Comparison of ENCODE assay signal across 21 mouse cellular contexts in genomic region chr2:25892440-25892839, GRCm38 (mm10). TPM values are rescaled to one million over a fixed set of nuclear protein-coding genes. Genes with fewer than 3 reads are reported as not detected.
DNase-seq lines count a peak whose midpoint lies in the region; ATAC-seq and TF ChIP-seq lines count a peak whose summit lies in the region.
"Had no signal": no experiment of that assay in that cellular context is flagged by ENCODE, and none has a peak within 500 bp of the region (broad histone marks: within the 10 kb centered on the region; RNA-seq: fewer than 3 reads in every experiment).

No protein-coding gene starts in this region.

- 57% methylated on average over 7 of the region's 7 CpGs for WGBS in liver, postnatal 0 days (ENCODE audit: insufficient replicate concordance)
- 19% methylated on average over 7 of the region's 7 CpGs for WGBS in cerebellum, adult 2 months
- 76% methylated on average over 7 of the region's 7 CpGs for WGBS in kidney, embryonic 14.5 days

- no peak overlapping the region for H3K4me2 ChIP-seq in liver, postnatal 0 days (ENCODE audit: low read depth, low read length)
- no peak overlapping the region for H3K4me2 ChIP-seq in kidney, embryonic 14.5 days (replicated peaks; ENCODE audit: low read depth, low read length)
- H3K4me2 ChIP-seq: hindbrain, embryonic 15.5 days; liver, embryonic 13.5 days; midbrain, embryonic 15.5 days had no signal

- no peak for TF ChIP-seq POLR2A in cerebellum, adult 2 months (IDR thresholded peaks at IDR 0.05; ENCODE audit: borderline replicate concordance, insufficient read depth, low read length)

- 0 out of 2 replicates have a peak, but pooled peaks have one; percentile 8 for TF ChIP-seq CTCF in liver, postnatal 0 days (IDR thresholded peaks at IDR 0.05; ENCODE audit: low read depth)
- peak; percentile 53; the same call in 1 of the 2 replicates for TF ChIP-seq CTCF in cerebellum, adult 2 months (IDR thresholded peaks at IDR 0.05; ENCODE audit: borderline replicate concordance, insufficient read depth, low read depth, low read length)

- no peaks in the 10 kb centered on the region for H3K36me3 ChIP-seq in liver, postnatal 0 days (replicated peaks; ENCODE audit: insufficient read depth, low read length)
- no peaks in the 10 kb centered on the region for H3K36me3 ChIP-seq in kidney, embryonic 14.5 days (ENCODE audit: control insufficient read depth, insufficient read depth, low read length)
- H3K36me3 ChIP-seq: hindbrain, embryonic 15.5 days; liver, embryonic 13.5 days; midbrain, embryonic 15.5 days had no signal

- ATAC-seq in liver, postnatal 0 days, result no peak
- ATAC-seq in hematopoietic stem cell, adult 5-6 weeks (replicated peaks in 1 of 2; ENCODE audit: insufficient read depth in 1 of 2, low FRiP score in 2 of 2, low TSS enrichment in 1 of 2, low read depth in 1 of 2, poor library complexity in 2 of 2, severe bottlenecking in 2 of 2), result peak; percentile 89 to 93
- ATAC-seq in kidney, embryonic 14.5 days (ENCODE audit: low FRiP score, low TSS enrichment), result no peak
- ATAC-seq: midbrain, embryonic 15.5 days had no signal

- peak; percentile 24 for DNase-seq in adrenal gland, adult 2 months
- no peak for DNase-seq in adrenal gland, postnatal 25 days
- DNase-seq in liver, postnatal 0 days, result no peak
- DNase-seq in liver, result no peak
- DNase-seq in cerebellum, adult 2 months, result peak; percentile 74 to 79
- DNase-seq in c-Kit-positive CD71-positive TER-119-positive erythroid progenitor cells, embryonic 14.5 days (ENCODE audit: low spot score), result no peak
- DNase-seq: kidney, adult 9 months; layer of hippocampus, adult 9-11 months; liver, embryonic 13.5 days; thymus, postnatal 4 days had no signal

- H3K9ac ChIP-seq in liver, postnatal 0 days (replicated peaks), result no peak overlapping the region
- no peak overlapping the region for H3K9ac ChIP-seq in kidney, embryonic 14.5 days (ENCODE audit: low read depth, low read length)
- H3K9ac ChIP-seq: hindbrain, embryonic 15.5 days; liver, embryonic 13.5 days; midbrain, embryonic 15.5 days had no signal

- H3K4me3 ChIP-seq in liver, postnatal 0 days (ENCODE audit: low read depth, low read length), result no peak overlapping the region
- no peak overlapping the region for H3K4me3 ChIP-seq in cerebellum, adult 2 months (replicated peaks; ENCODE audit: insufficient read depth, low read depth, low read length)
- H3K4me3 ChIP-seq in kidney, embryonic 14.5 days (ENCODE audit: low read length), result no peak overlapping the region
- H3K4me3 ChIP-seq: erythroblast, embryonic 14.5 days; hindbrain, embryonic 15.5 days; liver, embryonic 13.5 days; midbrain, embryonic 15.5 days had no signal

- no peaks in the 10 kb centered on the region for H3K9me3 ChIP-seq in liver, postnatal 0 days (ENCODE audit: low read length)
- H3K9me3 ChIP-seq in kidney, embryonic 14.5 days (ENCODE audit: control insufficient read depth, low read length), result no peaks in the 10 kb centered on the region
- H3K9me3 ChIP-seq: hindbrain, embryonic 15.5 days; liver, embryonic 13.5 days; midbrain, embryonic 15.5 days had no signal

- no peaks in the 10 kb centered on the region for H3K4me1 ChIP-seq in liver, postnatal 0 days (ENCODE audit: insufficient read depth)
- peaks cover 48% of the 10 kb centered on the region for H3K4me1 ChIP-seq in cerebellum, adult 2 months (ENCODE audit: control insufficient read depth, insufficient read depth, low read length)
- H3K4me1 ChIP-seq in kidney, embryonic 14.5 days (ENCODE audit: control insufficient read depth, insufficient read depth, low read length), result no peaks in the 10 kb centered on the region
- H3K4me1 ChIP-seq: hindbrain, embryonic 15.5 days; midbrain, embryonic 15.5 days had no signal

- no peaks in the 10 kb centered on the region for H3K27me3 ChIP-seq in liver, postnatal 0 days (ENCODE audit: insufficient read depth, low read length)
- no peaks in the 10 kb centered on the region for H3K27me3 ChIP-seq in cerebellum, adult 2 months (ENCODE audit: control insufficient read depth, insufficient read depth, low read length)
- H3K27me3 ChIP-seq in kidney, embryonic 14.5 days (ENCODE audit: control insufficient read depth, insufficient read depth, low read length), result no peaks in the 10 kb centered on the region
- H3K27me3 ChIP-seq: hindbrain, embryonic 15.5 days; liver, embryonic 13.5 days; midbrain, embryonic 15.5 days had no signal

- TF ChIP-seq EP300 in liver, postnatal 0 days (IDR thresholded peaks at IDR 0.05; ENCODE audit: low read depth), result no peak

- H3K27ac ChIP-seq in liver, postnatal 0 days (ENCODE audit: low read depth), result no peak overlapping the region
- peak overlapping the region; percentile 16; the same call in 1 of the 2 replicates for H3K27ac ChIP-seq in cerebellum, adult 2 months (ENCODE audit: insufficient read depth, low read length)
- no peak overlapping the region for H3K27ac ChIP-seq in kidney, embryonic 14.5 days (ENCODE audit: low read depth, low read length)
- H3K27ac ChIP-seq: hindbrain, embryonic 15.5 days; liver, embryonic 13.5 days; macrophage; midbrain, embryonic 15.5 days had no signal

RNA-seq across cellular contexts. Expression of gene Kcnt1, which starts 28.9 kb away (rescaled TPM):
- total RNA-seq in adrenal gland, adult 2 months (2021), result 1 to 10 TPM; 1.9 to 2.9 TPM
- 11.8 and 21.4 TPM in 2 replicates for polyA plus RNA-seq in adrenal gland, adult 2 months (2012; rRNA removed)
- 2.7 and 5.2 TPM in 2 replicates for total RNA-seq in adrenal gland, postnatal 25 days (2021)
- polyA plus RNA-seq in liver, postnatal 0 days (2015; fragmentation: Nextera tagmentation; extraction: Ambion mirVana), result 0.11 TPM in 1 of 2 replicates, not detected in the other
- polyA plus RNA-seq in cerebellum, adult 2 months (2012; rRNA removed), result 409 and 456 TPM in 2 replicates
- total RNA-seq in hematopoietic stem cell, adult 5-6 weeks (2017), result not detected in 2 replicates
- 0.07 and 0.67 TPM in 2 replicates for polyA plus RNA-seq in kidney, embryonic 14.5 days (2014; fragmentation: Nextera tagmentation; extraction: Ambion mirVana)
- polyA plus RNA-seq: erythroblast, embryonic 14.5 days; macrophage had no signal

RNA-seq across cellular contexts. Expression of gene Sohlh1, which starts 45.4 kb away (rescaled TPM):
- not detected for total RNA-seq in adrenal gland, adult 2 months (2021)
- polyA plus RNA-seq in adrenal gland, adult 2 months (2012; rRNA removed), result not detected in 2 replicates
- not detected in 2 replicates for total RNA-seq in adrenal gland, postnatal 25 days (2021)
- not detected in 2 replicates for polyA plus RNA-seq in liver, postnatal 0 days (2015; fragmentation: Nextera tagmentation; extraction: Ambion mirVana)
- polyA plus RNA-seq in cerebellum, adult 2 months (2012; rRNA removed), result 0.08 TPM in 1 of 2 replicates, not detected in the other
- not detected in 2 replicates for total RNA-seq in hematopoietic stem cell, adult 5-6 weeks (2017)
- not detected in 2 replicates for polyA plus RNA-seq in kidney, embryonic 14.5 days (2014; fragmentation: Nextera tagmentation; extraction: Ambion mirVana)
- total RNA-seq: left cerebral cortex, postnatal 36 days had no signal
- polyA plus RNA-seq: brain, embryonic 14.5 days; erythroblast, embryonic 14.5 days; frontal cortex, adult 2 months; heart, embryonic 16.5 days; hindbrain, embryonic 15.5 days; liver, embryonic 13.5 days; macrophage; midbrain, embryonic 15.5 days; neural tube, embryonic 11.5 days had no signal

Comparison
In these comparisons a context has a peak if more than half of its experiments do, and no peak if none do; other contexts are left out.
1. DNase-seq: peak in adrenal gland, adult 2 months (single experiment) and cerebellum, adult 2 months (2 of 2); none in adrenal gland, postnatal 25 days (single experiment), liver, postnatal 0 days (single experiment), liver (single experiment) and c-Kit-positive CD71-positive TER-119-positive erythroid progenitor cells, embryonic 14.5 days (single experiment).
2. ATAC-seq: peak in hematopoietic stem cell, adult 5-6 weeks (2 of 2); none in liver, postnatal 0 days (single experiment) and kidney, embryonic 14.5 days (single experiment).
3. RNA of gene Kcnt1, which starts 28.9 kb away (polyA plus RNA-seq): 409 to 456 TPM in cerebellum, adult 2 months; 11.8 to 21.4 TPM in adrenal gland, adult 2 months, 0.11 TPM in liver, postnatal 0 days and 0.07 to 0.67 TPM in kidney, embryonic 14.5 days; every median in the first group is over 10 times any median in the second.